Mouse (Mus musculus) cerebellum, adult 9-10 months (tissue): ENCODE results near the gene Ccl9.
"Not testable (repeated sequence)": the region's sequence is repeated elsewhere in the genome, so short reads cannot be mapped to it uniquely, and the experiment has no call there.

Experiments
- DNase-seq: peaks from one replicate; pipeline ENCODE4 v3.0.0; 2022

The Ccl9 gene

GRCm38 (mm10) chr11:83578999-83579398 lies 563 bp upstream of the Ccl9 start:
- DNase-seq: no peak

GRCm38 (mm10) chr11:83576927-83577555 lies 1.4 kb downstream of the Ccl9 start:
- DNase-seq: no peak

GRCm38 (mm10) chr11:83572834-83573233 lies 5.6 kb downstream of the Ccl9 start:
- no peak for DNase-seq

- DNase-seq: no peak
Observed at GRCm38 (mm10) chr11:83572223-83572622, 6.2 kb downstream of the Ccl9 start.

- no peak for DNase-seq
Observed at GRCm38 (mm10) chr11:83570189-83570588, 8.2 kb downstream of the Ccl9 start.

GRCm38 (mm10) chr11:83569249-83569648 lies 9.2 kb downstream of the Ccl9 start:
- no peak for DNase-seq

- DNase-seq: no peak
Observed at GRCm38 (mm10) chr11:83568786-83569185, 9.7 kb downstream of the Ccl9 start.

- no peak for DNase-seq
Observed at GRCm38 (mm10) chr11:83568061-83568460, 10.4 kb downstream of the Ccl9 start.

GRCm38 (mm10) chr11:83567311-83567710 lies 11.1 kb downstream of the Ccl9 start:
- no peak for DNase-seq

GRCm38 (mm10) chr11:83566617-83567016 lies 11.8 kb downstream of the Ccl9 start:
- DNase-seq: no peak

- no peak for DNase-seq
Observed at GRCm38 (mm10) chr11:83563754-83564153, 14.7 kb downstream of the Ccl9 start.

- DNase-seq: no peak
Observed at GRCm38 (mm10) chr11:83562311-83562887, 16.0 kb downstream of the Ccl9 start.

- no peak for DNase-seq
Observed at GRCm38 (mm10) chr11:83560405-83560804, 18.0 kb downstream of the Ccl9 start.

GRCm38 (mm10) chr11:83557074-83557473 lies 21.4 kb downstream of the Ccl9 start:
- DNase-seq: no peak

GRCm38 (mm10) chr11:83556085-83556781 lies 22.2 kb downstream of the Ccl9 start:
- peak; percentile 70 for DNase-seq

- DNase-seq: no peak
Observed at GRCm38 (mm10) chr11:83551668-83552067, 26.8 kb downstream of the Ccl9 start.

- DNase-seq: not testable (repeated sequence)
Observed at GRCm38 (mm10) chr11:83551037-83551436, 27.4 kb downstream of the Ccl9 start.

GRCm38 (mm10) chr11:83550186-83550632 lies 28.2 kb downstream of the Ccl9 start:
- DNase-seq: no peak

- no peak for DNase-seq
Observed at GRCm38 (mm10) chr11:83544214-83544613, 34.2 kb downstream of the Ccl9 start.

- DNase-seq: no peak
Observed at GRCm38 (mm10) chr11:83541415-83541814, 37.0 kb downstream of the Ccl9 start.

- no peak for DNase-seq
Observed at GRCm38 (mm10) chr11:83540931-83541330, 37.5 kb downstream of the Ccl9 start.

GRCm38 (mm10) chr11:83538705-83539314 lies 39.6 kb downstream of the Ccl9 start:
- DNase-seq: no peak

GRCm38 (mm10) chr11:83536831-83537230 lies 41.6 kb downstream of the Ccl9 start:
- DNase-seq: no peak
